Mouse (Mus musculus) heart, postnatal 36 days (tissue): Measurements from ENCODE around the gene Efr3b. TPM values are rescaled to one million over a fixed set of nuclear protein-coding genes. Genes with fewer than 3 reads are reported as not detected.
"Not testable (repeated sequence)": the region's sequence is repeated elsewhere in the genome, so short reads cannot be mapped to it uniquely, and the experiment has no call there.

ENCODE experiments used
- DNase-seq, 2 experiments: peaks; one replicate each; pipeline ENCODE4 v3.0.0; 2021 to 2022
- intact Hi-C: fragments of 180-260 bp; cut with DNase I; formaldehyde crosslinking; loops from one replicate; pipeline ENCODE4 v1.15.1; 2025
- total RNA-seq, 2 experiments: library from RNA; stranded (reverse); gene quantifications; 2 replicates each; pipeline ENCODE4 v1.2.3; 2021

The Efr3b gene
- total RNA-seq, 2 experiments from 2014 or later, result 6.3 to 6.4 TPM

- intact Hi-C loops, result loop anchor here (1.0 kb wide), 2 partner anchors 57 to 58 kb away; no protein-coding TSS in a partner anchor
- no peak for DNase-seq
Measured at GRCm38 (mm10) chr12:3984446-3984845, 54.3 kb downstream of the Efr3b start.

- intact Hi-C loops, result loop anchor here (1.0 kb wide), 3 partner anchors 57 to 97 kb away; no protein-coding TSS in a partner anchor
- peak; percentile 80 to 86 for DNase-seq
Measured at GRCm38 (mm10) chr12:3983736-3984135, 55.0 kb downstream of the Efr3b start.

DNA sequence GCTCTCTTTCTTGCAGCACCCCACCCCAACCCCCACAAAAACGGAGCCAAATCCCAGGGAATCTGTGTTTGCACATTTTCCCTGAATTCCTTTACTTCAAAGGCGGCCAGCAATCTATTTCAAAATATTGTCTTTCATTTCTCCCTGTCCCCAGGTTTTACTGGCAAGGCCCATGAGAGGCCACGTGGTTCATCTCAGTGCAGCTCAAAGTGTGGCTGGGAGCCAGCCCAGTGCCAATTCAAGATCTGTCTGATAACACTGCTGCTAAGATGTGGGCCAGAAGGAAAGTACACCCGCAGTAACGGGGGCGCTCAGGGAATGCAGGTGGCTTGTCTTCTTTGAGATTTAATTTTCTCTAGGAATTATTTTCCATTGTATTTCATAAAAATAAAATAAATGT, 56.5 kb downstream of the Efr3b start:
- intact Hi-C loops, result no loop called here
- no peak for DNase-seq

DNA sequence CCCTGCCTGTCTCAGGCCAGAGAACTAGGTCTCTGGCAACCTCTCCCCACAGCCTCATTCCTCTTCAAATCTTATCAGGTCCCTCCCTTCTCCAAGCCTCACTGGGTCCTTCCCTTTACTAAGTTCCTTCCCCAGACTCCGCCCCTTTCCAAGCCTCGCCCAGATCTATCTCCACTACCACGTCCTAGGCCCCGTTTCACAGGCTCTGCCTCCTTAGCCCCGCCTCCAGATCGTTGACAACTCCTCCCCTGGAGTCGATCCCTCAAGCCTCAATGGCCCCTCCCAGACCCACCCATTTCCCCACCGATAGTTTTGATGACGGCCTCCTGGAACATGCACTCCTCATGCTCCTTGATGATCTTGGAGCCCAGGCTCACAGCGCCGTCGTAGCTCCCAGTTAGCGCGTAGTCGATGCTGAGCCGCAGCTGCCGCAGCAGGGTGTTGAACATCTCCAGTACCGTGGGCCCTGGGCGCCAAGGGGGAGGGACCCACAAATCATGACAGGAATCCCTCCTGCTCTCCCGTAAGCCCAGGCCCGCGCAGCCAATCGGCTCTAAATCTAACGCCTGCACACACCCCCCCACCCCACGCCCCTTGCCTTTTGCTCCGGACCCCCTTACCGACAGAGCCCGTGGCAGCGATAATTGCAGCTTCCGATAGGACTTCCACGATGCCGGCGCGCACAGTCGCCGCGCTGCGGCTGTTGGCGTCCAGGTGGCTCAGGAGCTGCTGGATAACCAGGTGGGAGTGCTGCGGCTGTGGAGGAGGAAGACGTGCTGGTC, 57.2 kb downstream of the Efr3b start:
- peak; percentile 78 to 79 for DNase-seq
- intact Hi-C loops, result no loop called here

- DNase-seq, result no peak
- intact Hi-C loops, result no loop called here
Measured at GRCm38 (mm10) chr12:3980991-3981349, 57.7 kb downstream of the Efr3b start.

DNA sequence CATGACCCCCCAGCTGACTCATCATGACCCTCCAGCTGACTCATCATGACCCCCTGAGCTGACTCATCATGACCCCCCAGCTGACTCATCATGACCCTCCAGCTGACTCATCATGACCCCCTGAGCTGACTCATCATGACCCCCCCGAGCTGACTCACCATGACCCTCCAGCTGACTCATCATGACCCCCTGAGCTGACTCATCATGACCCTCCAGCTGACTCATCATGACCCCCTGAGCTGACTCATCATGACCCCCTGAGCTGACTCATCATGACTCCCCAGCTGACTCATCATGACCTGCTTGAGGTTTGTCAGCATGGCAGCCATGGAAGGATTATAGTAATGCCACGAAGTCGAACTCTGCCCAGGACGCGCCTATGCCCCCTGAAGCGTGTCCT, 65.5 kb downstream of the Efr3b start:
- DNase-seq, intact Hi-C loops: not testable (repeated sequence)

DNA sequence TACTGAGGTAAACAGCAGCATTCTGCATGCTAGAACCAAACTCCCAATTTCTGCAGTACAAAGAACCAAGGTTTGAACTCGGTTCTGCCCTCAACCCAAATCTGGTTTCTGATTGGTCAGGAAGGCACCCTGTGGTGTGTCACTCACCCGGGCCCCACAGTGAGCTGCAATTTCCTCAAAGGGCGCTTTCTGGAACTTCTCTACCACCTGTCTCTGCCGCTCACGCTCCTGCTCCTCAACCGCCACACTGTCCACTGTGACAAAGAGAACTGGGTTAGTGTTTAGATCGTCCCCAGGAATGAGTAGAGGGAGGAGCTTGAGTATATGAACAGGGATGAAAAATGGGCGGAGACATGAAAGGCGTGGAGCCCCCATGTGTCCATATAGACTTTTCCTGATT, 70.3 kb downstream of the Efr3b start:
- no peak for DNase-seq
- intact Hi-C loops, result no loop called here

GRCm38 (mm10) chr12:3967196-3967595, 71.5 kb downstream of the Efr3b start:
- DNase-seq, result no peak
- intact Hi-C loops, result no loop called here

DNA sequence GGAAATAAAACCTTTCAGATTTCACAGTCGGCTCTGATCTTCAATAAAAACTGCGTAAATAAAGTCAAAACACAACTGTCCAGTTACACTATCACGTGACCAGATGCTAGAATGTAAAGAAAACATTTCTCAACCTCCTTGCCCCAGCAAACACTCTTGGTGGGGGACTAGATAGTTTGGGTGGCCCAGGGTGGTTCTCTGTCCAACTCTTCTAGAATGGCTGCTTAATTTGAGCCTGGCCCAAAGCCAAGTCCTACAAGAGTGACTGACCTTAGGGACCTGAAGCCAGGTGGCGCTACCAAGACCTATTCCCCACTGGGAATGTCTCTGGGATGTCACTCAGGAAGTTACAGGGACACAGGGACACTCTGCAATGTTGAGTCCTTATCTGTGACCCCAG, 78.2 kb downstream of the Efr3b start:
- intact Hi-C loops, result no loop called here
- DNase-seq, result peak; percentile 7 to 16

DNA sequence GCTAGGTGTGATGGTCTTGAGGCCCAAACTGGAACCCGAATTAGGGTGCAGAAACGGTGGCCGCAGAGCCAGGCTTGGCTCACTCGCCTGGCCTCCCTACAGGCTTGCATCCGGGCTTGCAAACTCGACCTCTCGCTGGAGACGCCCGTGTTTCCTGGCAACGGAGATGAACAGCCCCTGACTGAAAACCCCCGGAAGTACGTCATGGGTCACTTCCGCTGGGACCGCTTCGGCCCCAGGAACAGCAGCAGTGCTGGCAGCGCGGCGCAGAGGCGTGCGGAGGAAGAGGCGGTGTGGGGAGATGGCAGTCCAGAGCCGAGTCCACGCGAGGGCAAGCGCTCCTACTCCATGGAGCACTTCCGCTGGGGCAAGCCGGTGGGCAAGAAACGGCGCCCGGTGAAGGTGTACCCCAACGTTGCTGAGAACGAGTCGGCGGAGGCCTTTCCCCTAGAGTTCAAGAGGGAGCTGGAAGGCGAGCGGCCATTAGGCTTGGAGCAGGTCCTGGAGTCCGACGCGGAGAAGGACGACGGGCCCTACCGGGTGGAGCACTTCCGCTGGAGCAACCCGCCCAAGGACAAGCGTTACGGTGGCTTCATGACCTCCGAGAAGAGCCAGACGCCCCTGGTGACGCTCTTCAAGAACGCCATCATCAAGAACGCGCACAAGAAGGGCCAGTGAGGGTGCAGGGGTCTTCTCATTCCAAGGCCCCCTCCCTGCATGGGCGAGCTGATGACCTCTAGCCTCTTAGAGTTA, 78.7 kb downstream of the Efr3b start:
- peak; percentile 89 to 90 for DNase-seq
- intact Hi-C loops, result no loop called here

- DNase-seq, result no peak
Measured at GRCm38 (mm10) chr12:3956351-3956750, 82.4 kb downstream of the Efr3b start.

DNA sequence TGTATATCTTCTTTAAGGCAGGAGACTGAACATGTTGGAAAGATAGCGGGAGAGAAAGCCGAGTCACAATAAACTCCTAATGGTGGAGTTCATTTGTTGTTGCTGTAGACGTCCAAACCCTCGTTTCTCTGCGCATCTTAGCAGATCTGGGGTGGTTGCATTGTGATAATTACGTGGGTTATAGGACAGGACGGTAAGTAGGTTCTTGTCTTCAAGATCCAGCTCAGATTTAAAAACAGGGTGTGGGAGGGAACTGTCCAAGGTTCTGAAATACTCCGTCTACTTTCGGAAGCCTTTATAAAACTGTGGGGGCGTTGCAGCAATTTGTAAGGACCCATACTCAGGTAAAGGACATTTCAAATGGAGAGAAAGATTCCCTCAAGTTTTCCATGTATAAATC, 83.3 kb downstream of the Efr3b start:
- intact Hi-C loops, result no loop called here
- DNase-seq, result no peak

More at GRCm38 (mm10) chr12:3956351-3956750, 82.4 kb downstream of the Efr3b start:
- intact Hi-C loops, result no loop called here

DNA sequence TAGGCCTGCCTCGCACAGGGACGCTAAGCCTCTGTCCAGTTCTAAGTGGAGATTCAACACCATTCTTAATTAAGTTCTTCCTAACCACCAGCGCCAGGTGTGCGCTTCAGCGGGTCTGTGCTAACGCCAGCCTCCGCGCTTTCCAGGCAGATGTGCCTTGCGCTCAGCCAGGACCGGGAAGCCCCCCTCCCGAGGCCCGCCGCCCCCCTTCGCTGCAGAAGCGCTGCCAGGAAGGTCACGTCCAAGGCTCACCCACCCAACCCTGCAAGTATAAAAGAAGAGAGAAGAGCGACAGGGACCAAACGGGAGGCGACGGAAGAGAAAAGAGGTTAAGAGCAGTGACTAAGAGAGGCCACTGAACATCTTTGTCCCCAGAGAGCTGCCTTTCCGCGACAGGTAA, 84.1 kb downstream of the Efr3b start, which contains the start of gene Pomc:
TSS of gene Pomc (plus strand) at position 301 of the 400 bp plus-strand sequence.
- intact Hi-C loops, result no loop called here
- DNase-seq, result no peak

- intact Hi-C loops, result no loop called here
- no peak for DNase-seq
Measured at GRCm38 (mm10) chr12:3947503-3947902, 91.2 kb downstream of the Efr3b start.

DNA sequence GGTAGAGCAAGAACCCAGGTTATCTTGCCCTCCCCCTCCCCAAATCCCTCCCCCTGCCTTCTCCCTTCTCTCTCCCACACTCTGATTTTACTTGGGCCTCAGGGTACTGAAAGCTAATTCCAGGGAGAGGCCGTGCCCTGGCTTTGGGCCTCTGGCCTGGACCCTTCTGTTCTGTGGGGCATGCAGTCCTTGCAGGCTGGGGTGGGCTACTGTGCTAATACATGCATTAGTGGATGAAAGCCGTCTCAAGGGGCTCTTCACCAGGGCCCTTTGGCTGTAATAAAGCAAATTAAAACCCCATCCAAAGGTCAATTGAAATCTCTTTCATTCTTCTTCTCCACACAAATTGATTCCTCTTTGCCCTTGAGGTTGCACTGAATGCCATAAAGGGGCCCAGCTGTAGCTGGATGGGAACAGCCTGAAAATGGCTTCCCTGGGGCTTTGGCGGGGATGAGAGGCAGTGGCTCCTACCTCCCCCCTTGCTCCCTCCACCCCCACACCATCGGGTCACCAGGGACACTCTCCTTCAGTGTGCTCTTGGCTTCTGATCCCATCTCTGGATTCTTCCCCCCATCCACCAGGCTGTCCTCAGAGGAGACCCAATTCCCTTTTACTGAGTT, 94.2 kb downstream of the Efr3b start:
- intact Hi-C loops, result no loop called here
- DNase-seq, result no peak

DNA sequence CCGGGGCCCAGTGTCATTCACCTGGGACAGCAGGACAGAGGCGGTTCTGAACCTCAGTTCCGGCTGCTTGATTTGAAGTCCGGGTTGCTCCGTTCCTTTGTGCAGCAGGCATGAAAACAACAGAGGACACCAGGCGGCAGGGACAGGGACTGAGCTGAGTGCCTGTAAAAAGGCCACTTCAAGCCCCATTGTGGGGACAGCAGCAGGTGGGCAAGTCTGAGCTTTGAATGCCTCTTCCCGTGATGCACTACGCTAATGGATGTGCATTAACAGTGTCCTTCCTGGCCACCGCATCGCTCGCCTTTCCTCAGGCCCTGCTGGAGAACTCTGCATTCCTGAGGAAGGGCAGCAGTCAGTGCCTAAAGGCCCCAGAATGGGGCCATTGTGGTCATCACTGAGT, 96.7 kb downstream of the Efr3b start:
- no peak for DNase-seq
- intact Hi-C loops, result no loop called here

- DNase-seq, intact Hi-C loops: not testable (repeated sequence)
Measured at GRCm38 (mm10) chr12:3930090-3930865, 108.4 kb downstream of the Efr3b start.

DNA sequence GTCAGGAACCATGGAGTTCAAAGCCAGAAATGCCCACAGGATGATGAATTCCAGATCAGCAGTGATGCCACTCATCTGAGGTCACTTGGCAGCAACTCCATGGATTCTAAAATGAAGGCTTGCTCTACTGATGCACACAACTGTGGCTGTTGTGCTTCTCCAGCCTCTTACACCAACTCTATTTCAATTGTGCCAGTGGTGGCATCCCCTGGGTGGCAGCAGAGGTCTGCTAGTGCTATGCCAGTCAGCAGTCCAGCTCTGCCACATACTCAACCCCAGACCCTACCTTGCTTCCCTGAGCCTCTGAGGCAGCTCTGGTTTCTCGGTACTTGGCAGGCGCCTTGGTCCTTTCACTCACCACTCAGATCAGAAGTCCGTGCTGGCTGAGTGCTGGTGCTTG, 109.9 kb downstream of the Efr3b start:
- intact Hi-C loops, result loop anchor here (5.0 kb wide), 1 partner anchor 618 kb away; no protein-coding TSS in a partner anchor
- DNase-seq, result peak in 1 of 2 experiments; percentile 26

DNA sequence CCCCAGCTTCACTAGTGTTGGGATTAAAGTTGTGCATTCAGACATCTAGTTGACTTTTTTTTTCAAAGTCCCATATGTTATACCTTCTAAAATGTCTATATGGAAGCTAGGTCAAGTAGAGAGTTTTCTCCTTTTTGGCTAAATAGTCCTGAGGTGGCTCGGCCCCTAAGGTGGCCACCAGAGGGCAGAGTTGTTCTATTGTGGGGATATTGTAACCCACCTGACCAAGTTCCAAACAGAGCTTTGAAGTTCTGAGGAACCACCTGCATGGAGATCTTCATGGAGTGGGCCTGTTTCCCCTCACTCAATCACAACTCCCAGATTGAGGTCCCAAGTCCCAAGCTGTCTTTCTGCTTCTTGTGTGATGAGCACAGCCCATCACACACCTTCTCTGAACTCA, 112.6 kb downstream of the Efr3b start:
- peak; percentile 73 to 81 for DNase-seq
- intact Hi-C loops, result loop anchor here (1.0 to 5.0 kb wide), 4 partner anchors 58 to 621 kb away; no protein-coding TSS in a partner anchor

DNA sequence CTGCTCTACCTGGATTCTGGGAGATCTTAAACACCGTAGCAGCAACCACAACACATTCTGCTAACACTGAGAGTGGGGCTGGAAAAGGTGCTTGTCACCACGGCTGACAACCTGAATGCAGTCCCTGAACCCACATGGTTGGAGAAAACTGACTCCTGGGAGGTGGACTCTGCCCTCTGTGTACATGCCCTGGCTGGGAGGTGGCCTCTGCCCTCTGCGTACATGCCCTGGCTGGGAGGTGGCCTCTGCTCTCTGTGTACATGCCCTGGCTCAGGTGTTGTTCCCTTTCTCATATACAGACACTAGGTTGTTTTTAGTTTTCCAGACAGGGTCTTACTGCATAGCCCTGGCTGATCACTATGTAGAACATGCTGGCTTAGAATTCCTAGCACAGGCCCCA, 119.3 kb downstream of the Efr3b start:
- intact Hi-C loops, result no loop called here
- DNase-seq, result no peak
